Mouse (Mus musculus): ENCODE results near the gene Luzp1. TPM values are rescaled to one million over a fixed set of nuclear protein-coding genes. Genes with fewer than 3 reads are reported as not detected.

The Luzp1 gene
- polyA plus RNA-seq, 1 experiment: 2.9 TPM

DNA sequence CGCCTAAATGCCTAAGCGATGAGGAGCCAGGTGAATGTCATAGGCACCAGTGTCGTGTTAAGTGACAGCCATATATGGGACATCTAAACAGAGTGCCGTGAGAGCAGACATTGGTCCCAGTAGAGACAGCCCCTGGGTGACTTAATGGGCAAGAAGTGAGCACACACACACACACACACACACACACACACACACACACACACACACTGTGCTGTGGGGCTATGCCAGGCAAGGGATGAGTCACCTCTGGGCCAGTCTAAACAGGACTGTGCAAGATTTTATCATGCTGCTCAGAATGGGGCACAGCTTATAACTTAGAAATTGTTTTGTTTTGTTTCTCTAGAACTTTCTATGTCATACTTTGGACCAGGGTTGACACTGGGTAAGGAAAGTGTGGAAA, 35.5 kb upstream of the Luzp1 start:
- WGBS: 88% methylated on average over 4 of the region's 4 CpGs
- Histone ChIP-seq H3K4me3 (ENCODE audit: extremely low read depth, insufficient read depth, insufficient read length) (no peak overlapping the region), H3K36me3 (ENCODE audit: control insufficient read depth, insufficient read depth, low read length) (no peaks in the 10 kb centered on the region), H3K27me3 (ENCODE audit: control insufficient read depth, insufficient read depth, low read length) (no peaks in the 10 kb centered on the region), H3K27ac (ENCODE audit: insufficient read depth, low read length) (no peak overlapping the region), H3K4me1 (ENCODE audit: control insufficient read depth, insufficient read depth, insufficient read length) (no peaks in the 10 kb centered on the region)
- TF ChIP-seq CTCF (IDR thresholded peaks at IDR 0.05; ENCODE audit: extremely low read depth, insufficient read depth, insufficient read length, insufficient replicate concordance) (no peak), POLR2A (IDR thresholded peaks at IDR 0.05; ENCODE audit: low read depth, low read length) (no peak)
- no peak for DNase-seq (ENCODE audit: low read depth in 1 of 2, low spot score in 2 of 2)

DNA sequence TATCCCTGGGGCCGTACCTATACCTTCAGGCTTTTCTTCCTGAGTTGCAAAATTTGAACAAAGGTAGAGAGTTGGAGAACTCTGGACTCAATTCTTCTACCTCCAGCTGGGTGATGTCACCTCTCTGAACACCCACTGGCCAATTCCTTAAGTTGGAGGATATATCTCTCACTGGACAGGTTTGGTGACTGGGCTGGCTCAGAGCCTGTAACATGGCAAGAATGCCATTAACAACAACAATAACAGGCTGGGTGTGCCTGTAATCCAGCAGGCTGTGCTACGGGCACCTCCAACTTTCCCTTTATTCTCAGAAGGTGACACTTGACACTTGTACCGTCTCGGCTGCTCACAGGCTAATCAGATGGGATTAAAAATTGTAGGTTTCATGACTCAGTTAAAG, 30.5 kb upstream of the Luzp1 start:
- H3K4me3 ChIP-seq (ENCODE audit: extremely low read depth, insufficient read depth, insufficient read length): no peak overlapping the region
- H3K27ac ChIP-seq (ENCODE audit: insufficient read depth, low read length): no peak overlapping the region
- no peaks in the 10 kb centered on the region for H3K27me3 ChIP-seq (ENCODE audit: control insufficient read depth, insufficient read depth, low read length)
- no peak for TF ChIP-seq POLR2A (IDR thresholded peaks at IDR 0.05; ENCODE audit: low read depth, low read length)
- no peak for TF ChIP-seq CTCF (IDR thresholded peaks at IDR 0.05; ENCODE audit: extremely low read depth, insufficient read depth, insufficient read length, insufficient replicate concordance)
- no peaks in the 10 kb centered on the region for H3K36me3 ChIP-seq (ENCODE audit: control insufficient read depth, insufficient read depth, low read length)
- WGBS: 94% methylated on average over 4 of the region's 4 CpGs
- DNase-seq (ENCODE audit: low read depth in 1 of 2, low spot score in 2 of 2): no peak
- H3K4me1 ChIP-seq (ENCODE audit: control insufficient read depth, insufficient read depth, insufficient read length): no peaks in the 10 kb centered on the region

GRCm38 (mm10) chr4:136441354-136442043, 28.1 kb upstream of the Luzp1 start:
- no peaks in the 10 kb centered on the region for H3K27me3 ChIP-seq (ENCODE audit: control insufficient read depth, insufficient read depth, low read length)
- no peaks in the 10 kb centered on the region for H3K36me3 ChIP-seq (ENCODE audit: control insufficient read depth, insufficient read depth, low read length)
- WGBS: 92% methylated on average over 15 of the region's 15 CpGs
- H3K4me1 ChIP-seq (ENCODE audit: control insufficient read depth, insufficient read depth, insufficient read length): no peaks in the 10 kb centered on the region
- no peak for DNase-seq (ENCODE audit: low read depth in 1 of 2, low spot score in 2 of 2)
- no peak overlapping the region for H3K4me3 ChIP-seq (ENCODE audit: extremely low read depth, insufficient read depth, insufficient read length)
- H3K27ac ChIP-seq (ENCODE audit: insufficient read depth, low read length): no peak overlapping the region
- TF ChIP-seq CTCF (IDR thresholded peaks at IDR 0.05; ENCODE audit: extremely low read depth, insufficient read depth, insufficient read length, insufficient replicate concordance): no peak
- no peak for TF ChIP-seq POLR2A (IDR thresholded peaks at IDR 0.05; ENCODE audit: low read depth, low read length)

GRCm38 (mm10) chr4:136444561-136444960, 25.0 kb upstream of the Luzp1 start:
- Histone ChIP-seq H3K4me3 (ENCODE audit: extremely low read depth, insufficient read depth, insufficient read length) (no peak overlapping the region), H3K27me3 (ENCODE audit: control insufficient read depth, insufficient read depth, low read length) (no peaks in the 10 kb centered on the region), H3K4me1 (ENCODE audit: control insufficient read depth, insufficient read depth, insufficient read length) (no peaks in the 10 kb centered on the region), H3K27ac (ENCODE audit: insufficient read depth, low read length) (no peak overlapping the region), H3K36me3 (ENCODE audit: control insufficient read depth, insufficient read depth, low read length) (no peaks in the 10 kb centered on the region)
- TF ChIP-seq POLR2A (IDR thresholded peaks at IDR 0.05; ENCODE audit: low read depth, low read length) (no peak), CTCF (IDR thresholded peaks at IDR 0.05; ENCODE audit: extremely low read depth, insufficient read depth, insufficient read length, insufficient replicate concordance) (no peak)
- DNase-seq (ENCODE audit: low read depth in 1 of 2, low spot score in 2 of 2): no peak
- WGBS: 79% methylated on average over 4 of the region's 4 CpGs

DNA sequence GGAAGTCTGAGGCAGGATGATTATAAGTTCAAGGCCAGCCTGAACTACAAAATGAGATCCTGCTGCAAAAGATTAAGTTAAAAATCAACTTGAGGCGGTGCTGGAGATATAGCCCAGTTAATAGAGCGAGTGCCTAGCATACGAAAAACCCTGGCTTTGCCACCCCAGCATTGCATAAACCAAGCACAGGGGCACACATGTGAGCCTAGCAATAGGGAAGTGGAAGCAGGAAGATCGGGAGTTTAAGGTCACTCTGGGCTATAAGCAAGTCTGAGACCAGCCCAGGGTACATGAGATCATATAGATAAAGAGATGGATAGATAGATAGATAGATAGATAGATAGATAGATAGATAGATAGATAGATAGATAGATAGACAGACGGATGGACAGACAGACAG, 19.8 kb upstream of the Luzp1 start:
- Histone ChIP-seq H3K27me3 (ENCODE audit: control insufficient read depth, insufficient read depth, low read length) (no peaks in the 10 kb centered on the region), H3K4me1 (ENCODE audit: control insufficient read depth, insufficient read depth, insufficient read length) (no peaks in the 10 kb centered on the region), H3K36me3 (ENCODE audit: control insufficient read depth, insufficient read depth, low read length) (no peaks in the 10 kb centered on the region), H3K27ac (ENCODE audit: insufficient read depth, low read length) (no peak overlapping the region), H3K4me3 (ENCODE audit: extremely low read depth, insufficient read depth, insufficient read length) (no peak overlapping the region)
- DNase-seq (ENCODE audit: low read depth in 1 of 2, low spot score in 2 of 2): no peak
- 71% methylated on average over 5 of the region's 5 CpGs for WGBS
- TF ChIP-seq POLR2A (IDR thresholded peaks at IDR 0.05; ENCODE audit: low read depth, low read length) (no peak), CTCF (IDR thresholded peaks at IDR 0.05; ENCODE audit: extremely low read depth, insufficient read depth, insufficient read length, insufficient replicate concordance) (no peak)

- no peak overlapping the region for H3K27ac ChIP-seq (ENCODE audit: insufficient read depth, low read length)
- TF ChIP-seq POLR2A (IDR thresholded peaks at IDR 0.05; ENCODE audit: low read depth, low read length) (no peak), CTCF (IDR thresholded peaks at IDR 0.05; ENCODE audit: extremely low read depth, insufficient read depth, insufficient read length, insufficient replicate concordance) (no peak)
Observed at GRCm38 (mm10) chr4:136450271-136450670, 19.3 kb upstream of the Luzp1 start.

GRCm38 (mm10) chr4:136451564-136451963, 18.0 kb upstream of the Luzp1 start:
- H3K36me3 ChIP-seq (ENCODE audit: control insufficient read depth, insufficient read depth, low read length): no peaks in the 10 kb centered on the region
- no peak overlapping the region for H3K4me3 ChIP-seq (ENCODE audit: extremely low read depth, insufficient read depth, insufficient read length)

More at GRCm38 (mm10) chr4:136450271-136450670, 19.3 kb upstream of the Luzp1 start:
- Histone ChIP-seq H3K4me3 (ENCODE audit: extremely low read depth, insufficient read depth, insufficient read length) (no peak overlapping the region), H3K27me3 (ENCODE audit: control insufficient read depth, insufficient read depth, low read length) (no peaks in the 10 kb centered on the region), H3K4me1 (ENCODE audit: control insufficient read depth, insufficient read depth, insufficient read length) (no peaks in the 10 kb centered on the region), H3K36me3 (ENCODE audit: control insufficient read depth, insufficient read depth, low read length) (no peaks in the 10 kb centered on the region)
- no peak for DNase-seq (ENCODE audit: low read depth in 1 of 2, low spot score in 2 of 2)
- WGBS: 84% methylated on average over 4 of the region's 4 CpGs

More at GRCm38 (mm10) chr4:136451564-136451963, 18.0 kb upstream of the Luzp1 start:
- Histone ChIP-seq H3K27me3 (ENCODE audit: control insufficient read depth, insufficient read depth, low read length) (no peaks in the 10 kb centered on the region), H3K4me1 (ENCODE audit: control insufficient read depth, insufficient read depth, insufficient read length) (no peaks in the 10 kb centered on the region), H3K27ac (ENCODE audit: insufficient read depth, low read length) (no peak overlapping the region)
- TF ChIP-seq CTCF (IDR thresholded peaks at IDR 0.05; ENCODE audit: extremely low read depth, insufficient read depth, insufficient read length, insufficient replicate concordance) (no peak), POLR2A (IDR thresholded peaks at IDR 0.05; ENCODE audit: low read depth, low read length) (no peak)
- no peak for DNase-seq (ENCODE audit: low read depth in 1 of 2, low spot score in 2 of 2)
- 59% methylated on average over 6 of the region's 6 CpGs for WGBS

Measured in spleen, adult 2 months (tissue).